ENCODE assay signal across 8 mouse cellular contexts in genomic region chr2:138551516-138551915, GRCm38 (mm10).
DNase-seq lines count a peak whose midpoint lies in the region; TF ChIP-seq lines count a peak whose summit lies in the region.

No protein-coding gene starts in this region.

- peak overlapping the region; percentile 57 for H3K27ac ChIP-seq in layer of hippocampus, adult 2 months

- no peak for TF ChIP-seq CTCF in layer of hippocampus, adult 2 months (conservative IDR thresholded peaks at IDR 0.05)

- no peak overlapping the region for H3K4me3 ChIP-seq in layer of hippocampus, adult 2 months

- peak; percentile 44 for DNase-seq in layer of hippocampus, adult 11-12 months (ENCODE audit: low spot score)
- no peak for DNase-seq in layer of hippocampus, postnatal 25 days (ENCODE audit: extremely low spot score in 1 of 2, low spot score in 1 of 2)
- DNase-seq in cerebellum, adult 9-11 months = peak; percentile 77
- DNase-seq in layer of hippocampus, adult 2 months (ENCODE audit: low spot score in 2 of 2) = peak; percentile 38 to 62
- peak; percentile 59 for DNase-seq in right cerebral cortex, adult 18-20 months
- DNase-seq in heart, adult 8-10 months (ENCODE audit: low spot score) = no peak
- no peak for DNase-seq in heart, adult 9 months (ENCODE audit: low spot score in 2 of 2)
- DNase-seq in gastrocnemius, adult 8-10 months (ENCODE audit: low spot score in 2 of 2) = no peak

Comparison
In these comparisons a context has a peak if more than half of its experiments do, and no peak if none do; other contexts are left out.
1. DNase-seq: peak in layer of hippocampus, adult 11-12 months (single experiment), cerebellum, adult 9-11 months (single experiment), layer of hippocampus, adult 2 months (2 of 2) and right cerebral cortex, adult 18-20 months (single experiment); none in layer of hippocampus, postnatal 25 days (0 of 2), heart, adult 8-10 months (single experiment), heart, adult 9 months (0 of 2) and gastrocnemius, adult 8-10 months (0 of 2).